Mouse (Mus musculus) limb, embryonic 13.5 days (tissue): ENCODE results near the gene Kdm6b. TPM values are rescaled to one million over a fixed set of nuclear protein-coding genes. Genes with fewer than 3 reads are reported as not detected.

Experiments used
- ATAC-seq: fragments of 200-750 bp; cut with Nextera tagmentation; 2 replicates; pipeline ENCODE4 v1.8.0; 2017; ENCODE audit warnings: low read depth, moderate number of reproducible peaks, moderate TSS enrichment; ENCODE audit not compliant: low FRiP score
- H3K27ac ChIP-seq: fragments of 300-500 bp; sonication (generic); 2 replicates; pipeline ENCODE4 v1.5.1; 2015; ENCODE audit warnings: inconsistent platforms, mild to moderate bottlenecking, moderate library complexity
- H3K27me3 ChIP-seq: fragments of 300-500 bp; sonication (generic); 2 replicates; pipeline ENCODE4 v1.6.1; 2015; ENCODE audit warnings: mild to moderate bottlenecking, inconsistent platforms
- H3K36me3 ChIP-seq: fragments of 300-500 bp; sonication (generic); 2 replicates; pipeline ENCODE4 v1.6.1; 2015; ENCODE audit warnings: inconsistent platforms, mild to moderate bottlenecking, moderate library complexity
- H3K4me1 ChIP-seq: fragments of 300-500 bp; sonication (generic); 2 replicates; pipeline ENCODE4 v1.6.1; 2015; ENCODE audit warnings: inconsistent platforms
- H3K4me2 ChIP-seq: fragments of 300-500 bp; sonication (generic); replicated peaks from 2 replicates; pipeline ENCODE4 v1.6.1; 2015; ENCODE audit warnings: inconsistent platforms, mild to moderate bottlenecking, moderate library complexity
- H3K4me3 ChIP-seq: fragments of 300-500 bp; sonication (generic); 2 replicates; pipeline ENCODE4 v1.5.1; 2015; ENCODE audit warnings: moderate library complexity, mild to moderate bottlenecking, inconsistent platforms
- H3K9ac ChIP-seq: fragments of 300-500 bp; sonication (generic); 2 replicates; pipeline ENCODE4 v1.6.1; 2015; ENCODE audit warnings: mild to moderate bottlenecking, inconsistent platforms
- H3K9me3 ChIP-seq: fragments of 300-500 bp; sonication (generic); 2 replicates; pipeline ENCODE4 v1.6.1; 2016; ENCODE audit warnings: inconsistent platforms
- WGBS: fragments of 180-500 bp; shearing (Covaris S2); methylation state at CpG from one replicate; pipeline ENCODE4 v1.1.7; 2015; 5-methylcytosine and 5-hydroxymethylcytosine counted together
- polyA plus RNA-seq: library from polyadenylated mRNA; unstranded; fragments of >200 nt; fragmentation: Nextera tagmentation; extraction: Ambion mirVana; gene quantifications from 2 replicates; pipeline ENCODE4 v1.2.1, GENCODE M21; 2015

The Kdm6b gene
- polyA plus RNA-seq, 1 experiment from 2014 or later, result 47.3 TPM

GRCm38 (mm10) chr11:69372780-69373170 is 40.7 kb downstream of the Kdm6b start:
- H3K4me3 ChIP-seq, result no peak overlapping the region
- peaks cover 29% of the 10 kb centered on the region for H3K4me1 ChIP-seq
- 64% methylated on average over 3 of the region's 3 CpGs for WGBS
- H3K36me3 ChIP-seq, result peaks cover 39% of the 10 kb centered on the region
- no peaks in the 10 kb centered on the region for H3K9me3 ChIP-seq
- no peak for ATAC-seq
- H3K27me3 ChIP-seq, result no peaks in the 10 kb centered on the region
- H3K4me2 ChIP-seq, result no peak overlapping the region
- H3K9ac ChIP-seq, result no peak overlapping the region
- 0 out of 2 replicates have a peak overlapping the region, but pooled peaks have one; percentile 61 for H3K27ac ChIP-seq

- Histone ChIP-seq H3K4me2 (peak overlapping the region; percentile 47), H3K4me1 (peaks cover 30% of the 10 kb centered on the region), H3K9ac (peak overlapping the region; percentile 14; the same call in 1 of the 2 replicates), H3K9me3 (no peaks in the 10 kb centered on the region), H3K27me3 (no peaks in the 10 kb centered on the region), H3K36me3 (peaks cover 34% of the 10 kb centered on the region), H3K4me3 (no peak overlapping the region), H3K27ac (peak overlapping the region; percentile 61; the same call in 1 of the 2 replicates)
- no peak for ATAC-seq
- 58% methylated on average over 12 of the region's 12 CpGs for WGBS
Observed at GRCm38 (mm10) chr11:69372056-69372779, 41.3 kb downstream of the Kdm6b start.

- Histone ChIP-seq H3K4me1 (peaks cover 30% of the 10 kb centered on the region), H3K4me2 (peak overlapping the region; percentile 47), H3K36me3 (peaks cover 28% of the 10 kb centered on the region), H3K9ac (peak overlapping the region; percentile 14; the same call in 1 of the 2 replicates), H3K4me3 (no peak overlapping the region), H3K9me3 (no peaks in the 10 kb centered on the region), H3K27me3 (no peaks in the 10 kb centered on the region), H3K27ac (peak overlapping the region; percentile 61; the same call in 1 of the 2 replicates)
- ATAC-seq, result no peak
- 54% methylated on average over 12 of the region's 12 CpGs for WGBS
Observed at GRCm38 (mm10) chr11:69371601-69372000, 41.9 kb downstream of the Kdm6b start.

- peak overlapping the region; percentile 81 for H3K27ac ChIP-seq
Observed at GRCm38 (mm10) chr11:69370817-69371215, 42.7 kb downstream of the Kdm6b start.

GRCm38 (mm10) chr11:69369990-69370816 is 43.3 kb downstream of the Kdm6b start:
- no peak for ATAC-seq
- Histone ChIP-seq H3K27me3 (no peaks in the 10 kb centered on the region), H3K9me3 (no peaks in the 10 kb centered on the region), H3K4me2 (peak overlapping the region; percentile 98), H3K9ac (peak overlapping the region; percentile 100), H3K27ac (peak overlapping the region; percentile 100), H3K4me3 (peak overlapping the region; percentile 87), H3K4me1 (peaks cover 40% of the 10 kb centered on the region), H3K36me3 (peaks cover 18% of the 10 kb centered on the region)
- 38% methylated on average over 2 of the region's 2 CpGs for whole genome bisulfite sequencing

More at GRCm38 (mm10) chr11:69370817-69371215, 42.7 kb downstream of the Kdm6b start:
- H3K4me2 ChIP-seq, result peak overlapping the region; percentile 47
- WGBS, result 37% methylated on average over 9 of the region's 9 CpGs
- H3K9me3 ChIP-seq, result no peaks in the 10 kb centered on the region
- H3K36me3 ChIP-seq, result peaks cover 21% of the 10 kb centered on the region
- no peak for ATAC-seq
- no peaks in the 10 kb centered on the region for H3K27me3 ChIP-seq
- H3K4me1 ChIP-seq, result peaks cover 34% of the 10 kb centered on the region
- peak overlapping the region; percentile 17; the same call in 1 of the 2 replicates for H3K4me3 ChIP-seq
- H3K9ac ChIP-seq, result peak overlapping the region; percentile 43

- H3K9ac ChIP-seq, result peak within 1 kb of the TSS; percentile 100
- H3K4me1 ChIP-seq, result peaks cover 48% of the 10 kb centered on the region
- H3K4me3 ChIP-seq, result peak within 1 kb of the TSS; percentile 87
- ATAC-seq, result no peak
- peaks cover 19% of the 10 kb centered on the region for H3K36me3 ChIP-seq
- H3K9me3 ChIP-seq, result no peaks in the 10 kb centered on the region
- H3K27ac ChIP-seq, result peak within 1 kb of the TSS; percentile 100
- no peaks in the 10 kb centered on the region for H3K27me3 ChIP-seq
- 2% methylated on average over 21 of the region's 34 CpGs for WGBS
- peak within 1 kb of the TSS; percentile 98 for H3K4me2 ChIP-seq
Observed at GRCm38 (mm10) chr11:69369215-69369989, 44.1 kb downstream of the Kdm6b start, which contains the start of gene Chd3. Gene Chd3, minus strand, starts transcription at chr11:69369406.

- H3K4me1 ChIP-seq, result peaks cover 56% of the 10 kb centered on the region
- H3K27ac ChIP-seq, result peak overlapping the region; percentile 100
- under 1% methylated on average over 45 of the region's 106 CpGs for WGBS
- peak overlapping the region; percentile 98 for H3K4me2 ChIP-seq
- H3K36me3 ChIP-seq, result peaks cover 25% of the 10 kb centered on the region
- peak overlapping the region; percentile 100 for H3K9ac ChIP-seq
- no peaks in the 10 kb centered on the region for H3K27me3 ChIP-seq
- H3K4me3 ChIP-seq, result peak overlapping the region; percentile 87
- no peak for ATAC-seq
- H3K9me3 ChIP-seq, result no peaks in the 10 kb centered on the region
Observed at GRCm38 (mm10) chr11:69368356-69369214, 44.9 kb downstream of the Kdm6b start.

- H3K36me3 ChIP-seq, result peaks cover 25% of the 10 kb centered on the region
- peak overlapping the region; percentile 100 for H3K27ac ChIP-seq
- H3K4me1 ChIP-seq, result peaks cover 64% of the 10 kb centered on the region
- 0 out of 2 replicates have a peak, but pooled peaks cover 3% of the 10 kb centered on the region for H3K9me3 ChIP-seq
- under 1% methylated on average over 22 of the region's 22 CpGs for WGBS
- H3K4me3 ChIP-seq, result peak overlapping the region; percentile 87
- H3K27me3 ChIP-seq, result no peaks in the 10 kb centered on the region
- peak overlapping the region; percentile 98 for H3K4me2 ChIP-seq
- peak overlapping the region; percentile 100 for H3K9ac ChIP-seq
- 0 out of 2 replicates have a peak, but pooled peaks have one; percentile 3 for ATAC-seq
Observed at GRCm38 (mm10) chr11:69367616-69368355, 45.7 kb downstream of the Kdm6b start.

GRCm38 (mm10) chr11:69366855-69367615 is 46.4 kb downstream of the Kdm6b start:
- WGBS, result under 1% methylated on average over 22 of the region's 22 CpGs
- H3K4me1 ChIP-seq, result peaks cover 63% of the 10 kb centered on the region
- H3K27ac ChIP-seq, result peak overlapping the region; percentile 100
- 0 out of 2 replicates have a peak, but pooled peaks cover 3% of the 10 kb centered on the region for H3K9me3 ChIP-seq
- H3K4me3 ChIP-seq, result peak overlapping the region; percentile 87
- H3K9ac ChIP-seq, result peak overlapping the region; percentile 100
- H3K4me2 ChIP-seq, result peak overlapping the region; percentile 98
- H3K27me3 ChIP-seq, result no peaks in the 10 kb centered on the region
- ATAC-seq, result no peak
- H3K36me3 ChIP-seq, result peaks cover 25% of the 10 kb centered on the region
